In the genomic region with DNA sequence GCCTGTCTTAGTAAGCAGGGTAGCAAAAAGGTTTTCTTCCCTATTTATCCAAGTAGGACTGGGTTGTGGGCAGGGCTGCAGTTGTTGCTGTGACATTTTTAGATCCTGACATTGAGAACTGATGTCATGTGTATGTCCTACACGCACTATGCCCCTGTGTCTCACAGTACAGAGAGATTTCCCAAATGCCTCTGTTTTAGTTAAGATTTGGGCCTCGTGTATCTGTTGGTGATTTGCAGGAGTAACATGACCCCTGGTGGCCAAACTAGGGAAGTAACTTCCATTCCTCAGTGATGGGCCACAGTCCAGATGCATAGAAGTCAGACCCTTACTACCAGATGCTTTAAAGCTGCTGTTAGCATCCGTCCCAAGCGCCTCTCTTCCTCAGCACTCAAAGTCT, we compare ENCODE assay signal across 9 mouse cellular contexts. TPM values are rescaled to one million over a fixed set of nuclear protein-coding genes. Genes with fewer than 3 reads are reported as not detected.
DNase-seq lines count a peak whose midpoint lies in the region; ATAC-seq and TF ChIP-seq lines count a peak whose summit lies in the region.
"Had no signal": no experiment of that assay in that cellular context is flagged by ENCODE, and none has a peak within 500 bp of the region (broad histone marks: within the 10 kb centered on the region; RNA-seq: fewer than 3 reads in every experiment).

No protein-coding gene starts in this region.

- peak; percentile 64 for DNase-seq in urinary bladder, postnatal 14 days (ENCODE audit: low spot score)
- DNase-seq in urinary bladder, adult 18-20 months (ENCODE audit: low spot score in 2 of 2), result no peak
- peak; percentile 56 for DNase-seq in fibroblast of lung, adult 2 months (ENCODE audit: low read depth)
- DNase-seq in left cerebral cortex, postnatal 4 days, result peak; percentile 60
- DNase-seq in naive thymus-derived CD4-positive, alpha-beta T cell, adult 2 months (ENCODE audit: low read depth), result peak; percentile 85
- peak; percentile 72 for DNase-seq in thymus, postnatal 4 days

- WGBS in bone marrow, adult 2 months, result 12% methylated on average over 4 of the region's 4 CpGs
- WGBS in hindbrain, embryonic 15.5 days, result 4% methylated on average over 4 of the region's 4 CpGs

- intact Hi-C loops in left cerebral cortex, postnatal 4 days (cut with DNase I), result loop anchor here (2.0 to 10.0 kb wide), 2 partner anchors 38 to 230 kb away; a partner anchor contains a TSS

- no peak overlapping the region for H3K9ac ChIP-seq in hindbrain, embryonic 15.5 days

- H3K27me3 ChIP-seq in hindbrain, embryonic 15.5 days, result no peaks in the 10 kb centered on the region

- no peaks in the 10 kb centered on the region for H3K36me3 ChIP-seq in hindbrain, embryonic 15.5 days

- peak; percentile 13 for ATAC-seq in hindbrain, embryonic 15.5 days (ENCODE audit: low FRiP score, low read depth)

- H3K4me2 ChIP-seq in hindbrain, embryonic 15.5 days, result no peak overlapping the region

- no peaks in the 10 kb centered on the region for H3K9me3 ChIP-seq in hindbrain, embryonic 15.5 days

- peaks cover 3% of the 10 kb centered on the region for H3K4me1 ChIP-seq in bone marrow, adult 2 months (ENCODE audit: control insufficient read depth, insufficient read depth, low read length)
- peaks cover 23% of the 10 kb centered on the region for H3K4me1 ChIP-seq in hindbrain, embryonic 15.5 days (replicated peaks)

- TF ChIP-seq CTCF in bone marrow, adult 2 months (IDR thresholded peaks at IDR 0.05; ENCODE audit: control insufficient read depth, insufficient read depth, low read length), result peak; percentile 51

- no peak for TF ChIP-seq POLR2A in bone marrow, adult 2 months (IDR thresholded peaks at IDR 0.05; ENCODE audit: borderline replicate concordance, control insufficient read depth, low read depth, low read length)

- H3K27ac ChIP-seq in bone marrow, adult 2 months (ENCODE audit: control insufficient read depth, insufficient read depth, low read depth, low read length, poor library complexity), result no peak overlapping the region
- H3K27ac ChIP-seq in hindbrain, embryonic 15.5 days (replicated peaks), result no peak overlapping the region

- H3K4me3 ChIP-seq in bone marrow, adult 2 months (replicated peaks; ENCODE audit: control insufficient read depth, low read depth, low read length), result no peak overlapping the region
- H3K4me3 ChIP-seq in hindbrain, embryonic 15.5 days, result no peak overlapping the region

RNA-seq across cellular contexts. Expression of a gene that starts 11.4 kb away (rescaled TPM):
- polyA plus RNA-seq in bone marrow, adult 2 months (2011; ENCODE audit: insufficient read depth, insufficient read length, low replicate concordance, missing spikeins), result 66.8 and 106 TPM in 2 replicates
- 90.3 and 93.1 TPM in 2 replicates for polyA plus RNA-seq in hindbrain, embryonic 15.5 days (2015; fragmentation: Nextera tagmentation; extraction: Ambion mirVana)
- total RNA-seq in left cerebral cortex, postnatal 4 days (2021), result 100 to 1,000 TPM; 173 to 175 TPM

RNA-seq across cellular contexts. Expression of a gene that starts 16.7 kb away (rescaled TPM):
- not detected in 2 replicates for polyA plus RNA-seq in bone marrow, adult 2 months (2011; ENCODE audit: insufficient read depth, insufficient read length, low replicate concordance, missing spikeins)
- polyA plus RNA-seq in hindbrain, embryonic 15.5 days (2015; fragmentation: Nextera tagmentation; extraction: Ambion mirVana), result 0.54 and 1.0 TPM in 2 replicates
- total RNA-seq in left cerebral cortex, postnatal 4 days (2021), result 1 to 10 TPM; 1.3 TPM
- polyA plus RNA-seq: heart, embryonic 14.5 days had no signal

RNA-seq across cellular contexts. Expression of a gene that starts 34.9 kb away (rescaled TPM):
- 24.3 and 45.9 TPM in 2 replicates for polyA plus RNA-seq in bone marrow, adult 2 months (2011; ENCODE audit: insufficient read depth, insufficient read length, low replicate concordance, missing spikeins)
- 19.1 and 20.9 TPM in 2 replicates for polyA plus RNA-seq in hindbrain, embryonic 15.5 days (2015; fragmentation: Nextera tagmentation; extraction: Ambion mirVana)
- total RNA-seq in left cerebral cortex, postnatal 4 days (2021), result 10 to 100 TPM; 11.7 to 13.0 TPM

RNA-seq across cellular contexts. Expression of a gene that starts 44.9 kb away (rescaled TPM):
- polyA plus RNA-seq in bone marrow, adult 2 months (2011; ENCODE audit: insufficient read depth, insufficient read length, low replicate concordance, missing spikeins), result 19.6 and 42.0 TPM in 2 replicates
- polyA plus RNA-seq in hindbrain, embryonic 15.5 days (2015; fragmentation: Nextera tagmentation; extraction: Ambion mirVana), result 141 and 144 TPM in 2 replicates
- total RNA-seq in left cerebral cortex, postnatal 4 days (2021), result 10 to 100 TPM; 67.4 to 72.0 TPM

RNA-seq across cellular contexts. Expression of a gene that starts 47.3 kb away (rescaled TPM):
- 12.5 and 25.7 TPM in 2 replicates for polyA plus RNA-seq in bone marrow, adult 2 months (2011; ENCODE audit: insufficient read depth, insufficient read length, low replicate concordance, missing spikeins)
- polyA plus RNA-seq in hindbrain, embryonic 15.5 days (2015; fragmentation: Nextera tagmentation; extraction: Ambion mirVana), result 47.7 and 49.7 TPM in 2 replicates
- 10 to 100 TPM; 43.0 to 44.5 TPM for total RNA-seq in left cerebral cortex, postnatal 4 days (2021)

Comparison
In these comparisons a context has a peak if more than half of its experiments do, and no peak if none do; other contexts are left out.
1. DNase-seq: peak in urinary bladder, postnatal 14 days (single experiment), fibroblast of lung, adult 2 months (single experiment), left cerebral cortex, postnatal 4 days (single experiment), naive thymus-derived CD4-positive, alpha-beta T cell, adult 2 months (single experiment) and thymus, postnatal 4 days (single experiment); none in urinary bladder, adult 18-20 months (0 of 2).